In genomic region chr9:21799010-21799350, GRCm38 (mm10) we compare ENCODE assay signal across 8 mouse cellular contexts. TPM values are rescaled to one million over a fixed set of nuclear protein-coding genes. Genes with fewer than 3 reads are reported as not detected.
DNase-seq lines count a peak whose midpoint lies in the region; ATAC-seq and TF ChIP-seq lines count a peak whose summit lies in the region.

No protein-coding gene starts in this region.

- no peak for TF ChIP-seq POLR2A in heart, adult 2 months (IDR thresholded peaks at IDR 0.05; ENCODE audit: insufficient read depth, low read depth, low read length)

- no peaks in the 10 kb centered on the region; the same call in 1 of the 2 replicates for H3K36me3 ChIP-seq in heart, adult 2 months (ENCODE audit: control insufficient read depth, insufficient read depth, low read length)
- H3K36me3 ChIP-seq in E14TG2a.4 (ENCODE audit: insufficient read depth, low read length), result peaks cover 82% of the 10 kb centered on the region
- H3K36me3 ChIP-seq in forebrain, postnatal 0 days (ENCODE audit: insufficient read depth), result no peaks in the 10 kb centered on the region
- H3K36me3 ChIP-seq in liver, postnatal 0 days (replicated peaks; ENCODE audit: insufficient read depth, low read length), result 0 out of 2 replicates have a peak, but pooled peaks cover 6% of the 10 kb centered on the region

- H3K9ac ChIP-seq in heart, adult 2 months (ENCODE audit: low read depth, low read length), result no peak overlapping the region; the same call in 1 of the 2 replicates
- H3K9ac ChIP-seq in forebrain, postnatal 0 days, result no peak overlapping the region
- H3K9ac ChIP-seq in liver, postnatal 0 days (replicated peaks), result no peak overlapping the region; the same call in 1 of the 2 replicates

- H3K27ac ChIP-seq in heart, adult 2 months, result peak overlapping the region; percentile 96
- no peak overlapping the region for H3K27ac ChIP-seq in forebrain, postnatal 0 days (ENCODE audit: low read depth, low read length)
- H3K27ac ChIP-seq in liver, postnatal 0 days (ENCODE audit: low read depth), result peak overlapping the region; percentile 89

- peak overlapping the region; percentile 85 for H3K4me2 ChIP-seq in forebrain, postnatal 0 days (ENCODE audit: low read depth)
- peak overlapping the region; percentile 85 for H3K4me2 ChIP-seq in liver, postnatal 0 days (ENCODE audit: low read depth, low read length)

- H3K9me3 ChIP-seq in E14TG2a.4 (ENCODE audit: low read length), result no peaks in the 10 kb centered on the region
- no peaks in the 10 kb centered on the region for H3K9me3 ChIP-seq in forebrain, postnatal 0 days (ENCODE audit: low read length)
- H3K9me3 ChIP-seq in liver, postnatal 0 days (ENCODE audit: low read length), result no peaks in the 10 kb centered on the region

- no peak for DNase-seq in heart, adult 2 months
- no peak for DNase-seq in heart, postnatal 25 days (ENCODE audit: low spot score)
- DNase-seq in forebrain, postnatal 0 days, result no peak
- no peak for DNase-seq in liver, postnatal 0 days
- no peak for DNase-seq in adrenal gland, adult (ENCODE audit: inconsistent age in 2 of 2, low spot score in 1 of 2)
- DNase-seq in ovary, postnatal 36 days (ENCODE audit: low spot score), result no peak

- H3K79me2 ChIP-seq in heart, adult 2 months (replicated peaks; ENCODE audit: control insufficient read depth, insufficient read depth, low read length), result 0 out of 2 replicates have a peak, but pooled peaks cover 2% of the 10 kb centered on the region

- 42% methylated on average over 3 of the region's 3 CpGs for WGBS in heart, adult 2 months
- 53% methylated on average over 3 of the region's 3 CpGs for WGBS in forebrain, postnatal 0 days
- 47% methylated on average over 3 of the region's 3 CpGs for WGBS in liver, postnatal 0 days (ENCODE audit: insufficient replicate concordance)

- ATAC-seq in forebrain, postnatal 0 days, result no peak
- peak; percentile 30 for ATAC-seq in liver, postnatal 0 days
- no peak for ATAC-seq in megakaryocyte progenitor cell, adult 5-6 weeks (replicated peaks; ENCODE audit: poor library complexity)

- no peaks in the 10 kb centered on the region for H3K27me3 ChIP-seq in heart, adult 2 months (ENCODE audit: control insufficient read depth, insufficient read depth, low read length)
- H3K27me3 ChIP-seq in E14TG2a.4 (ENCODE audit: insufficient read depth, low read length), result no peaks in the 10 kb centered on the region
- H3K27me3 ChIP-seq in forebrain, postnatal 0 days (ENCODE audit: insufficient read depth, low read length), result no peaks in the 10 kb centered on the region
- H3K27me3 ChIP-seq in liver, postnatal 0 days (ENCODE audit: insufficient read depth, low read length), result no peaks in the 10 kb centered on the region

- H3K4me3 ChIP-seq in heart, adult 2 months, result peak overlapping the region; percentile 97
- peak overlapping the region; percentile 97 for H3K4me3 ChIP-seq in E14TG2a.4 (replicated peaks; ENCODE audit: low read length)
- H3K4me3 ChIP-seq in forebrain, postnatal 0 days (ENCODE audit: low read depth, low read length), result peak overlapping the region; percentile 45; the same call in 1 of the 2 replicates
- H3K4me3 ChIP-seq in liver, postnatal 0 days (ENCODE audit: low read depth, low read length), result peak overlapping the region; percentile 76

- no peak for TF ChIP-seq EP300 in heart, adult 2 months (IDR thresholded peaks at IDR 0.05; ENCODE audit: insufficient read depth, low read depth, low read length)
- TF ChIP-seq EP300 in liver, postnatal 0 days (IDR thresholded peaks at IDR 0.05; ENCODE audit: low read depth), result peak; percentile 48; the same call in 1 of the 2 replicates

- H3K4me1 ChIP-seq in heart, adult 2 months (ENCODE audit: control insufficient read depth, insufficient read depth, low read length), result peaks cover 13% of the 10 kb centered on the region
- H3K4me1 ChIP-seq in E14TG2a.4 (replicated peaks; ENCODE audit: low read depth, low read length), result peaks cover 88% of the 10 kb centered on the region
- no peaks in the 10 kb centered on the region for H3K4me1 ChIP-seq in forebrain, postnatal 0 days (ENCODE audit: insufficient read depth)
- peaks cover 20% of the 10 kb centered on the region; the same call in 1 of the 2 replicates for H3K4me1 ChIP-seq in liver, postnatal 0 days (ENCODE audit: insufficient read depth)

- TF ChIP-seq CTCF in heart, adult 2 months (IDR thresholded peaks at IDR 0.05), result no peak
- no peak for TF ChIP-seq CTCF in E14TG2a.4 (conservative IDR thresholded peaks at IDR 0.05; ENCODE audit: low read length)
- no peak for TF ChIP-seq CTCF in forebrain, postnatal 0 days (IDR thresholded peaks at IDR 0.05; ENCODE audit: low read depth)
- no peak for TF ChIP-seq CTCF in liver, postnatal 0 days (IDR thresholded peaks at IDR 0.05; ENCODE audit: low read depth)

- intact Hi-C loops in heart, adult 2 months (cut with DNase I), result no loop called here
- intact Hi-C loops in heart, postnatal 25 days (cut with DNase I), result no loop called here

RNA-seq across cellular contexts. Expression of gene Kank2, which starts 0.4 kb away (rescaled TPM):
- 10 to 100 TPM; 57.3 to 62.9 TPM for total RNA-seq in heart, adult 2 months (2021)
- polyA plus RNA-seq in heart, adult 2 months (2012; rRNA removed), result 45.3 and 52.7 TPM in 2 replicates
- 10 to 100 TPM; 52.5 to 58.0 TPM for total RNA-seq in heart, postnatal 25 days (2021)
- total RNA-seq in forebrain, postnatal 0 days (2014; rRNA removed), result 8.5 and 12.4 TPM in 2 replicates
- polyA plus RNA-seq in forebrain, postnatal 0 days (2015; fragmentation: Nextera tagmentation; extraction: Ambion mirVana), result 2.2 and 2.3 TPM in 2 replicates
- polyA plus RNA-seq in liver, postnatal 0 days (2015; fragmentation: Nextera tagmentation; extraction: Ambion mirVana), result 2.8 and 3.7 TPM in 2 replicates
- 0.72 and 1.2 TPM in 2 replicates for total RNA-seq in megakaryocyte progenitor cell, adult 5-6 weeks (2015)
- 0.71 and 1.2 TPM in 2 replicates for total RNA-seq in megakaryocyte progenitor cell, adult 5-6 weeks (2017)

RNA-seq across cellular contexts. Expression of gene Angptl8, which starts 36.3 kb away (rescaled TPM):
- total RNA-seq in heart, adult 2 months (2021), result not detected
- polyA plus RNA-seq in heart, adult 2 months (2012; rRNA removed), result 0.41 and 2.4 TPM in 2 replicates
- total RNA-seq in heart, postnatal 25 days (2021), result not detected
- total RNA-seq in forebrain, postnatal 0 days (2014; rRNA removed), result not detected in 2 replicates
- polyA plus RNA-seq in forebrain, postnatal 0 days (2015; fragmentation: Nextera tagmentation; extraction: Ambion mirVana), result 0.18 TPM in 1 of 2 replicates, not detected in the other
- 74.6 and 75.7 TPM in 2 replicates for polyA plus RNA-seq in liver, postnatal 0 days (2015; fragmentation: Nextera tagmentation; extraction: Ambion mirVana)
- 0.22 and 1.8 TPM in 2 replicates for total RNA-seq in megakaryocyte progenitor cell, adult 5-6 weeks (2015)
- 4.0 and 4.7 TPM in 2 replicates for total RNA-seq in megakaryocyte progenitor cell, adult 5-6 weeks (2017)

RNA-seq across cellular contexts. Expression of gene Spc24, which starts 38.9 kb away (rescaled TPM):
- 1 to 10 TPM; 5.1 to 6.8 TPM for total RNA-seq in heart, adult 2 months (2021)
- 6.0 and 6.2 TPM in 2 replicates for polyA plus RNA-seq in heart, adult 2 months (2012; rRNA removed)
- total RNA-seq in heart, postnatal 25 days (2021), result 1 to 10 TPM; 3.2 to 4.0 TPM
- total RNA-seq in forebrain, postnatal 0 days (2014; rRNA removed), result 7.7 and 8.2 TPM in 2 replicates
- 13.5 and 14.3 TPM in 2 replicates for polyA plus RNA-seq in forebrain, postnatal 0 days (2015; fragmentation: Nextera tagmentation; extraction: Ambion mirVana)
- 38.4 and 41.4 TPM in 2 replicates for polyA plus RNA-seq in liver, postnatal 0 days (2015; fragmentation: Nextera tagmentation; extraction: Ambion mirVana)
- total RNA-seq in megakaryocyte progenitor cell, adult 5-6 weeks (2015), result 43.2 and 50.1 TPM in 2 replicates
- 128 and 151 TPM in 2 replicates for total RNA-seq in megakaryocyte progenitor cell, adult 5-6 weeks (2017)

RNA-seq across cellular contexts. Expression of gene Dock6, which starts 53.5 kb away (rescaled TPM):
- total RNA-seq in heart, adult 2 months (2021), result 10 to 100 TPM; 25.9 to 33.8 TPM
- polyA plus RNA-seq in heart, adult 2 months (2012; rRNA removed), result 87.9 and 92.7 TPM in 2 replicates
- 10 to 100 TPM; 34.9 to 36.9 TPM for total RNA-seq in heart, postnatal 25 days (2021)
- total RNA-seq in forebrain, postnatal 0 days (2014; rRNA removed), result 6.0 and 15.2 TPM in 2 replicates
- polyA plus RNA-seq in forebrain, postnatal 0 days (2015; fragmentation: Nextera tagmentation; extraction: Ambion mirVana), result 5.7 and 8.3 TPM in 2 replicates
- 3.6 and 4.1 TPM in 2 replicates for polyA plus RNA-seq in liver, postnatal 0 days (2015; fragmentation: Nextera tagmentation; extraction: Ambion mirVana)
- total RNA-seq in megakaryocyte progenitor cell, adult 5-6 weeks (2015), result 0.64 and 1.6 TPM in 2 replicates
- total RNA-seq in megakaryocyte progenitor cell, adult 5-6 weeks (2017), result 0.67 and 2.3 TPM in 2 replicates

Comparison
In these comparisons a context has a peak if more than half of its experiments do, and no peak if none do; other contexts are left out.
1. H3K4me3 ChIP-seq: peak in every context shown above with its lines; median percentile 97 in heart, adult 2 months; 97 in E14TG2a.4; 76 in liver, postnatal 0 days; 45 in forebrain, postnatal 0 days.